Mouse (Mus musculus): ENCODE measurements around the gene Rpn2. TPM values are rescaled to one million over a fixed set of nuclear protein-coding genes. Genes with fewer than 3 reads are reported as not detected.

Gene Rpn2
- polyA plus RNA-seq, 1 experiment from 2014 or later = 214 TPM

DNA sequence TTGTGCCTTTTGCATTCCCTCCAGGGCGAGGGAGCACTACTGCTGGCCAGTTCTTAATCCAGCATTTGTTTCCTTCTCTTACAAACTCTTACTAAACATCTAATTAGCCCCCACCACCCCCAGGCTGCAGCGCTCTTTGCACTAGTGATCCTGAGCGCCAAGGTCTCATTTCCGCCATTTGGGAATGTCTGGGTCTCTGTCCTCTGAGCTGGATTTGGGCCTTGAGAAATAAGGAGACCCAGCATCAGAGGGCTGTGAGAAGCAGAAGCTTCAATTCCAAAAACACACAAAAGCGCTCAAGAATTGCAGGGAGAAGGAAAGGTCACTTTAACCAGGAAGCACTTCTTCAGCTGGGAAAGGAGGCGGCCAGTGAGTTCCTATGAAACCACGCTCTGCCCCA is 60.7 kb downstream of the Rpn2 start:
- ATAC-seq (ENCODE audit: low read depth) = no peak
- H3K27me3 ChIP-seq = no peaks in the 10 kb centered on the region
- H3K4me3 ChIP-seq = no peak overlapping the region
- 80% methylated on average over 7 of the region's 7 CpGs for WGBS
- H3K36me3 ChIP-seq = no peaks in the 10 kb centered on the region
- no peak overlapping the region for H3K4me2 ChIP-seq
- peaks cover 42% of the 10 kb centered on the region for H3K4me1 ChIP-seq (replicated peaks)
- H3K9ac ChIP-seq = no peak overlapping the region
- H3K9me3 ChIP-seq = no peaks in the 10 kb centered on the region
- H3K27ac ChIP-seq (replicated peaks) = peak overlapping the region; percentile 84

DNA sequence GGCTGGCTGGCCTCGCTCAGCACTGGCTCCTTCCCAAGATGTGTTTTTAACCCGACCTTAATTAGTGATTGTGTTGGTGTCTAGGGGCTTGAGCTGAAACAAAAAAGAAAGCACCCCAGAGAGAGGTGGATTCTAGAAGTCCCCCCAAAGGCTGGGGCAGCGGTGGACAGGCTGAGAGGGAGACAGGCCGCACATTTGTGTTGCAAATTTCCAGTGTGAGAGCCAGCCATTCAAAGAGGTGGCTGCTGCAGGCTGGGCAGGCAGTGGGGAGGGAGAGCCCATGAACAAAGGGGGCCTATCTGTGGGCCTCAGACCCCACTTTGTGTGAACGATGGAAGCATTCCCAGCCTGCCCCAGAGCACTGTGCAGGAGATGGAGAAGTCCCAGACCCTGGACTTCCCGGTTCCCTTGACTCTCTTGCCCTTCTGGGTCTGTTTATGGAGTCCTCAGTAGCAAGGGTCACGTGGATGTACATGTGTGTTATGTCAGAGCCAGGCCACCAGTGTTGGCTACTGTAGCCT is 61.5 kb downstream of the Rpn2 start:
- H3K27ac ChIP-seq (replicated peaks) = peak overlapping the region; percentile 84
- no peaks in the 10 kb centered on the region for H3K36me3 ChIP-seq
- H3K9ac ChIP-seq = peak overlapping the region; percentile 26; the same call in 1 of the 2 replicates
- H3K4me2 ChIP-seq = no peak overlapping the region
- peaks cover 42% of the 10 kb centered on the region for H3K4me1 ChIP-seq (replicated peaks)
- H3K9me3 ChIP-seq = no peaks in the 10 kb centered on the region
- peak; percentile 64 for ATAC-seq (ENCODE audit: low read depth)
- H3K27me3 ChIP-seq = no peaks in the 10 kb centered on the region
- no peak overlapping the region for H3K4me3 ChIP-seq
- 17% methylated on average over 7 of the region's 7 CpGs for WGBS

DNA sequence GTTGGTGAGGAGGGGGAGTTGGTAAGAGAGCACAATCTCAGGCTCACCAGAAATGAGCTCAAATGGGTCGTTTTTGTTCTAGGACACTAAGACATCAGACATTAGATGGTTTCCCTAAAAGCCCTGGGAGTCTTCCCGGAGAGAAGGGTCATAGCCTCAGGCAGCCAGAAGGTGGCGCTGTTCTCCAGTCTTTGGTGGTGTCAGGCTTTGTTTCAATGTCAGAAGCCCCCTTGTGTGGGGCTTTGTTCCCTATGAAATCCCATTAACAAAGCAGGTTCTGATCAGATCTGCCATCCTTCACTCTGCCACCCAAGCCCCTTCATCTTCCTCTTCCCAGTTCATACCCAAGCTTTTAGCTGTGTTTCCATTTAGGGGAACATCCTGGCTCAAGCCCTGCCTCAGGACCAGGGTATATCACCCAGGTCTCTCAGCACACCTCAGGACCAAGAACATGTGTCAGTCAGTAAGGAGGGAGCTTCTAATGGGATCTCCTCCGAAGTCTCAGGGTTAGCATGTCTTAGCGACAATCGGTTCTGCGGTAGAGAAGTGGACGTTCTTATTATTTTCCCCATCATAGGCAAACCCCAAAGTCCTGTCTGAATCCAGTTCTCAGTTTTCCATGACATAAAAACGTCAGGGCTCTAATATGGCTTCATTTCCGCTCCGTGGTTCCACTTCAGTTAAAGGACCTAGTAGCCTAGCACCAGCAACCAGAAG is 62.9 kb downstream of the Rpn2 start:
- H3K9me3 ChIP-seq = no peaks in the 10 kb centered on the region
- peak; percentile 47 for ATAC-seq (ENCODE audit: low read depth)
- H3K4me1 ChIP-seq (replicated peaks) = peaks cover 46% of the 10 kb centered on the region
- no peaks in the 10 kb centered on the region for H3K36me3 ChIP-seq
- no peak overlapping the region for H3K4me3 ChIP-seq
- no peaks in the 10 kb centered on the region for H3K27me3 ChIP-seq
- H3K4me2 ChIP-seq = no peak overlapping the region
- H3K27ac ChIP-seq (replicated peaks) = peak overlapping the region; percentile 84
- H3K9ac ChIP-seq = peak overlapping the region; percentile 56
- WGBS = 42% methylated on average over 11 of the region's 11 CpGs

DNA sequence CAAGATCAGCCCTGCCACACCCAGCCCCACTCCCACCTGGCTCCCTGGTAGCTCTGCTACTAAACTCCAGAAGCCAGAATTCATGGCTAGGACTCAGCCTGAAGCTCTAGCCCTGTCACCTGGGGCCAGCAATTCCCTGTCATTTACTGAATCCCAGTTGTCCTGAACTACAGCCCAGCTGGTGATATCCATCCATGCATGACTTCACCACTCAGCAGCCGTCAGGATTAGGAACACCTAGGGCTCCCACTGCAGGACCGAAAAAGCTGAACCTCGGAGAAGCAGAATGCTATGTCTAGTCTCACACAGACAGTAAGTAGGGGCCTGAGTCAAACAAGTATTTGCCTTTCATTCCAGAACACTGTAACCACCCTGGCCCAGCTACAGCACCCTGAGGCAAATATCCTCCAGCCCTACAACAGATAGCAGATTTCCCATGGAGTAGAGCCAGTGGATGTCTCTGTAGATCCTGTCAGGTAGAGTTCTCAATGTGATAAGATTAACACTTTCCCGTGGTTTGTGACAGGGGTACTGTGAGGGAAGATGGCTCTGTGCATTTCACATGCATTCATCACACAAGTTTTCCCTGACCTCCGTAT is 63.6 kb downstream of the Rpn2 start:
- Histone ChIP-seq H3K4me3 (no peak overlapping the region), H3K4me1 (replicated peaks) (peaks cover 51% of the 10 kb centered on the region), H3K9ac (peak overlapping the region; percentile 56), H3K4me2 (no peak overlapping the region), H3K9me3 (no peaks in the 10 kb centered on the region), H3K27ac (replicated peaks) (peak overlapping the region; percentile 84), H3K27me3 (no peaks in the 10 kb centered on the region), H3K36me3 (no peaks in the 10 kb centered on the region)
- no peak for ATAC-seq (ENCODE audit: low read depth)
- WGBS = 41% methylated on average over 5 of the region's 5 CpGs

DNA sequence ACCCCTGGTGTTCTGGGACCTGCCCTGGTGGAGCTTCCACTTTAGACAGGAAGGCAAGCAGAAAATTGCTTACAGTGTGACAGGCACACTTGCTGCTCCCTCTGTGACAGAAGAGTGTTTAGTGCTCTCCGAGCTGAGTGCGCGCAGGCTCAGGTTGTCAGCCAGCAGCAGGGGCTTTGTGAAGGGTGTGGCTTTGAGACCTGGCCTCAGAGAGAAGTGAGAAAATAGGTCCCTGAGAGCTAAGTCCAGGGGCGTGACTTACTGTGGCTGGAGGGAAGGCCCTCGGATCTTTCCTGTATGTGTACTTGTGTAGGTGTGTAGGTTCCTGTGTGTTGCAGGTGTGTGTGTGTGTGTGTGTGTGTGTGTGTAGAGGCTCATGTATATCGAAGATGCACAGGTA is 64.5 kb downstream of the Rpn2 start:
- peaks cover 59% of the 10 kb centered on the region for H3K4me1 ChIP-seq (replicated peaks)
- H3K4me2 ChIP-seq = no peak overlapping the region
- no peaks in the 10 kb centered on the region for H3K27me3 ChIP-seq
- 0 out of 2 replicates have a peak overlapping the region, but pooled peaks have one; percentile 8 for H3K9ac ChIP-seq
- H3K4me3 ChIP-seq = no peak overlapping the region
- no peak for ATAC-seq (ENCODE audit: low read depth)
- no peaks in the 10 kb centered on the region for H3K36me3 ChIP-seq
- peak overlapping the region; percentile 84; the same call in 1 of the 2 replicates for H3K27ac ChIP-seq (replicated peaks)
- WGBS = 58% methylated on average over 6 of the region's 6 CpGs
- no peaks in the 10 kb centered on the region for H3K9me3 ChIP-seq

DNA sequence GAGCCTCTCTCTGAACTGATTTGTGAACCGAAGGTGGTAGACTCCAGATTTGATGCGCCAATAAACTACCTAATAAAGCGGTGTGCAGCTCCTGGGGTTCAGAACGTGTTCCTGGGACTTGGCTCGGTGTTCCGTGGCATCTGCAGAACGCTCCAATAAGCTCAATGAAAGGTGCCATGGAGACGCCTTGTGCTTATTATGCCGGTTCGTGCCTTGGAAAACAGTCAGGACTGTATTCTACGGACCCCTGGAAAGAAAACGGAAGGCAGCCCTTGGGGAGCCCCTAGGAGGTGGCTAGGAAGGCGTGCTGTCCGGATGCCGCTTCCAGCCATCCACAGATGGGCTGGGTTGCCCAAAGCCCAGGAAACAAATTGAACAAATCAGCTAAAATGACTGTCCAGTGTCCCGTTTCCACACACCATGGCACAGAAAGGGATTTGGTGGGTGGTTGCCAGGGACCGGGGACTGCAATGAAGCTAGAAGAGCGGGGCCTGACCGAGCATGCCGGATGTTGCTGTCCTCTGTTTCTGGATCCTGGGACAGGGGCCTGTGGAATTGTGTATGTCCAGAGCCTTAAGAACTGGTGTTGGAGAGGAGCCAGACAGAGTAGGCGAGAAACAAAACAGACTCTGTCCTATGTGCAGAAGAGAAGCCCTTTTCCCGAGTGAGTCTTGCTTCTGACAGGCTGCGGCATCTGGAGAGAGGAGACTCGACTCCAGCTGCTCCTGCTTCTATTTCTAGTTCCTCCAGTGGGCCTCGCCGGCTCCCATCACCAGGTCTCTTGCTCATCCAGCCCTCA is 68.7 kb downstream of the Rpn2 start, which contains the start of gene Ghrh:
TSS of gene Ghrh (minus strand) at position 146 of the 799 bp plus-strand sequence.
- Histone ChIP-seq H3K9ac (peak within 1 kb of the TSS; percentile 65), H3K9me3 (no peaks in the 10 kb centered on the region), H3K4me2 (peak within 1 kb of the TSS; percentile 7; the same call in 1 of the 2 replicates), H3K27ac (replicated peaks) (peak within 1 kb of the TSS; percentile 96), H3K4me3 (no peak within 1 kb of the TSS), H3K4me1 (replicated peaks) (peaks cover 43% of the 10 kb centered on the region), H3K27me3 (no peaks in the 10 kb centered on the region), H3K36me3 (no peaks in the 10 kb centered on the region)
- ATAC-seq (ENCODE audit: low read depth) = peak; percentile 80
- WGBS = 34% methylated on average over 26 of the region's 26 CpGs

DNA sequence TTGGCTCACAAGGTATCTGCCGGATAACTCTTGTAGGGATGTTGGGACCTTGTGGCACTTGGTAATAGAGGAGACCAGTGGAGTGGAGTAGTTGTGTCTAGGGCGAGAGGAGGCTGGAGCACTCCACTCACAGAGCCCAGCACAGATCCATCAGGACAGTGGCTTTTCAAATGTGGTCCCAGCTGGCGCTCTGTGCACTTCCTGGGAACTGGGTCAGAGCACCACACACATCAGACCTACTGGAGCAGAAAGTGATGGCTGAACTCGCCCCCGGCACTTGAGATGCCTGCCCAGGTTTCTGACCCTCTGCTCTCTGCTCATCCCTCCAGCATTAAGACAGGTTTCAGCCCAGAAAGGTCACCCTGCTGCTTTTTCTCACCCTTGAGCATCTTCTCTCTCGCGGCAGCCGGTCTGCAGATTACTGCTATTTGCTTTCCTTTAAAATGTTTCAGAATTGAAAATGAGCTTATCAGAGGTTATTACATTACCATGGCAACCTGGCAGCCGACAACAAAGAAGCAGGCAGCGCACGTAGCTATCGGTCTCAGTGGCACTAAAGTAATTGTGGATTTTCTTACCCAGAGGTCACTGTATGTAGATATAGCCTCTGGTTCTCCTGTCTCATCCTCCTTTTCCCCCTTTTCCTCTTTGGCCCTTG is 70.4 kb downstream of the Rpn2 start:
- Histone ChIP-seq H3K4me1 (replicated peaks) (peaks cover 41% of the 10 kb centered on the region), H3K27ac (replicated peaks) (peak overlapping the region; percentile 96), H3K36me3 (no peaks in the 10 kb centered on the region), H3K4me3 (no peak overlapping the region), H3K27me3 (no peaks in the 10 kb centered on the region), H3K4me2 (peak overlapping the region; percentile 29), H3K9me3 (no peaks in the 10 kb centered on the region), H3K9ac (peak overlapping the region; percentile 55)
- WGBS = 42% methylated on average over 12 of the region's 12 CpGs
- no peak for ATAC-seq (ENCODE audit: low read depth)

DNA sequence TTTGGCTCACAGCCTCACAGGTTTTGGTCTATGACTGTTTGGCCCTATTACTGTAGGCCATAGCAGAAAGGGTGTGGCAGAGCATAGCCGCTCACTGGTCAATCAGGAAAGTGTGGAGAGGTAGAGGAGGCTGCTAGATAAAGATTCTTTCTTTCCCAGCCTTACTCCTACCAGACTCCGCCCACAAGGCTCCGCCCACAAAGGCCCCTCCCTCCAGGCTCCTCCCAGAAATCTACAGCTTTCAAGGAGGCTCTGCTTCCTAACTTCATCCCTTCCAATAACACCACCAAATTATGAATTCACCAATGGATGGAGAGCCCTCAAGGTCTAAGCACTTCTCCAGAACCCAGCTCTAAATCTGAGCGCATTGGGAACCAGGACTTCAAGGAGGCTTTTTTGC is 74.4 kb downstream of the Rpn2 start:
- H3K4me2 ChIP-seq = no peak overlapping the region
- ATAC-seq (ENCODE audit: low read depth) = no peak
- no peak overlapping the region for H3K27ac ChIP-seq (replicated peaks)
- H3K9me3 ChIP-seq = no peaks in the 10 kb centered on the region
- H3K4me3 ChIP-seq = no peak overlapping the region
- 75% methylated on average over 4 of the region's 4 CpGs for WGBS
- no peaks in the 10 kb centered on the region for H3K36me3 ChIP-seq
- no peak overlapping the region for H3K9ac ChIP-seq
- H3K4me1 ChIP-seq (replicated peaks) = peaks cover 28% of the 10 kb centered on the region
- H3K27me3 ChIP-seq = no peaks in the 10 kb centered on the region

DNA sequence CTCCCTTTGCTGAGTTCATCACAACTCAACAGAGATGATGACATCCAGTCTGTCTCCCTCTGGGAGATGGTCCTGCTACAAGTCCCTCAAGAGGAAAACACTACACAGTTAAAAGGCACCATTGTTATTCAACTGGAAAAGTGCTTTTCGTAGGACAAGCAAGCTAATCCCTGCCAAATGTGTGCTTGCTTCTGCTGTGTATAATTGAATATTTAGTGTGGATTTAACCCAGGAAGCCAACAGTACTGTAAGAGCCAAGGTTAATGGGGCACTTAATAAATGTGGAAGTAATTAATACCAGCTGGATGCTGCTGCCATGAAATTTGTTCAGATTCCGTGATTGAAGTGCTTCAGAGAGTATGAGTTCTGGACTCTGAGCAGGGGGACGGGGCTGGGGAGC is 75.3 kb downstream of the Rpn2 start:
- ATAC-seq (ENCODE audit: low read depth) = no peak
- H3K4me3 ChIP-seq = no peak overlapping the region
- no peaks in the 10 kb centered on the region for H3K36me3 ChIP-seq
- 50% methylated on average over 3 of the region's 3 CpGs for WGBS
- H3K27me3 ChIP-seq = no peaks in the 10 kb centered on the region
- H3K9ac ChIP-seq = no peak overlapping the region
- H3K4me2 ChIP-seq = no peak overlapping the region
- no peaks in the 10 kb centered on the region for H3K9me3 ChIP-seq
- H3K27ac ChIP-seq (replicated peaks) = peak overlapping the region; percentile 25; the same call in 1 of the 2 replicates
- peaks cover 19% of the 10 kb centered on the region for H3K4me1 ChIP-seq (replicated peaks)

DNA sequence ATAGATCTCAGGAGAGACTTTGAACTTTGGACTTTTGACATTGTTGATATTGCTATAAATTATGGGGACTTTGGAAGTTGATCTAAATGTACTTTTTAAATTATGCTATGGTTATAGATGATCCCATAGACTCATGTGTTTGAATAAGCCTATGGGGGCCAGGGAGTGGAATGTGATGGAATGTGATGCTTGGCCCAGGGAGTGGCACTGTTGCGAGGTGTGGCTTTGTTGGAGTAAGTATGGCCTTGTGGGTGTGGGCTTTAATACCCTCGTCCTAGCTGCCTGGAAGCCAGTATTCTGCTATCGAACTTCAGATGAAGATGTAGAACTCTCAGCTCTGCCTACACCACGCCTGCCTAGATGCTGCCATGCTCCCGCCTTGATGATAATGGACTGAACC is 81.2 kb downstream of the Rpn2 start:
- Histone ChIP-seq H3K4me3 (no peak overlapping the region), H3K4me1 (replicated peaks) (no peaks in the 10 kb centered on the region), H3K27ac (replicated peaks) (no peak overlapping the region), H3K4me2 (no peak overlapping the region), H3K9me3 (no peaks in the 10 kb centered on the region), H3K27me3 (no peaks in the 10 kb centered on the region), H3K36me3 (no peaks in the 10 kb centered on the region), H3K9ac (no peak overlapping the region)
- 85% methylated on average over 5 of the region's 5 CpGs for WGBS
- ATAC-seq (ENCODE audit: low read depth) = no peak

DNA sequence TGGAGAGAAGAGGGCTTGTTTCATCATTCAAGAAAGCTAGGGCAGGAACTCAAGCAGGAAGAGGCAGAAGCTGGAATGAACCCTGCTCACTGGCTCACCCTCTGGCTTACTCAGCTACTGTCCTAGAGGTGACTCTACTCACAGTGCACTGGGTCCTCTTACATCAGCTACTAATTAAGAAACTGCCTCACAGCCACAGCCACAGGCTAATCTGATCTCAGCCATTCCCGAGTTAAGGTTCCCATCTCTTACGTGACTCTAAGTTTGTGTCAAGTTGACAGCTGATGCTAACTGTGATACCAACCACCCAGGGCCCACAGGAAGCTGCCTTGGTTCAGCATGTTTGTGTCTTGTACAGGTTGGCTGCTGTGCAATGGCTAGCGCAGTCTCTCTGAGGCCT is 84.2 kb downstream of the Rpn2 start:
- no peak overlapping the region for H3K9ac ChIP-seq
- no peak for ATAC-seq (ENCODE audit: low read depth)
- no peak overlapping the region for H3K27ac ChIP-seq (replicated peaks)
- no peak overlapping the region for H3K4me3 ChIP-seq
- H3K27me3 ChIP-seq = no peaks in the 10 kb centered on the region
- H3K9me3 ChIP-seq = no peaks in the 10 kb centered on the region
- peaks cover 6% of the 10 kb centered on the region for H3K4me1 ChIP-seq (replicated peaks)
- 93% methylated on average over 3 of the region's 3 CpGs for WGBS
- no peaks in the 10 kb centered on the region for H3K36me3 ChIP-seq
- no peak overlapping the region for H3K4me2 ChIP-seq
